Mouse (Mus musculus): ENCODE measurements around the gene Gm3625. TPM values are rescaled to one million over a fixed set of nuclear protein-coding genes. Genes with fewer than 3 reads are reported as not detected.
"Not testable (repeated sequence)": the region's sequence is repeated elsewhere in the genome, so short reads cannot be mapped to it uniquely, and the experiment has no call there.

The Gm3625 gene
- total RNA-seq, 2 experiments from 2014 or later, result not detected

DNA sequence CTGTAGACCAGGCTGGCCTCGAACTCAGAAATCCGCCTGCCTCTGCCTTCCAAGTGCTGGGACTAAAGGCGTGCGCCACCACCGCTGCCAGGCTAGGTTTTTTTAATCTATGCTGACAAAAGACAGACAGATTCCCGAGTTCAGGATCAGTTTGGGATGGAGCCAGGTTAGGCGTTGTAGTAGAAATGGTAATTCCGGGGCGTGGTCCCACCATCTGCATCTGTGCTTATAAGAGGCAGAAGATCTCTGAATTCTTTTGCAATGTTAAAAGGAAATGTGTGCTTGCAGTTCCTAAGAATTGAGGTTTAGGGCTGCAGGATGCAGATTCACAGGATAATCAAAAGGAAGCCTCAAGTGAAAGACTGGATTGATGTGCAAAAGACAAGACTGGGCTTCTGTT lies 35.8 kb downstream of the Gm3625 start:
- no peak for DNase-seq

- DNase-seq, result no peak
Measured at GRCm38 (mm10) chr12:4555451-4555850, 37.3 kb downstream of the Gm3625 start.

- not testable (repeated sequence) for DNase-seq
Measured at GRCm38 (mm10) chr12:4553704-4554103, 39.0 kb downstream of the Gm3625 start.

- DNase-seq, result peak; percentile 83
Measured at GRCm38 (mm10) chr12:4548053-4549013, 44.4 kb downstream of the Gm3625 start.

GRCm38 (mm10) chr12:4547557-4547956 lies 45.2 kb downstream of the Gm3625 start:
- DNase-seq, result no peak

- no peak for DNase-seq
Measured at GRCm38 (mm10) chr12:4546491-4546890, 46.2 kb downstream of the Gm3625 start.

DNA sequence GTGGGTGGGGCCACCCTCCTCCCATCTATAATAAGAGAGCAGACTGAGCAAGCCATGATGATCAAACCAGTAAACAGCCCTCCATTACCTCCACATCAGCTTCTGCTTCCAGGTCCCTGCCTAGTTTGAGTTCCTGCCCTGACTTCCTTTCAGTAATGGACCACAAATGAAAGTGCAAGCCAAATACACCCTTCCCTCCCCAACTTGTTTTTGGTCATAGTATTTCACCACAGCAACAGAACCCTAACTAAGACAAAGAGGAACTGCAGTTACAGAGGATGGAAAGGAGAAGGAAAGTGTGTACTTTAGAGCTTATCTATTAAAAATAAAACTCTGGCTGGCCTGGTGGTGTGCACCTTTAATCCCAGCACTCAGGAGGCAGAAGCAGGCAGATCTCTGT lies 47.3 kb downstream of the Gm3625 start:
- no peak for DNase-seq

GRCm38 (mm10) chr12:4544400-4544919 lies 48.3 kb downstream of the Gm3625 start:
- DNase-seq, result no peak

Other genes starting within 250 kb of the Gm3625 start
- 10 to 100 TPM; 30.2 to 36.4 TPM for gene Ncoa1, start 115.7 kb downstream of the Gm3625 start, total RNA-seq (2021)
- 10 to 100 TPM; 40.2 to 45.4 TPM for gene Itsn2, start 289 bp downstream of the Gm3625 start, total RNA-seq (2021)
- gene Fam228a, start 145.5 kb upstream of the Gm3625 start, total RNA-seq (2021), result under 1 TPM; 0.15 to 0.76 TPM
- 1 to 10 TPM; 2.5 to 3.9 TPM for gene Pfn4, start 176.1 kb upstream of the Gm3625 start, total RNA-seq (2021)
- 10 to 100 TPM in 1 of 2 experiments, 1 to 10 TPM in 1; 8.6 to 17.3 TPM for gene Fam228b, start 176.3 kb upstream of the Gm3625 start, total RNA-seq (2021)
- gene Sf3b6, start 224.6 kb upstream of the Gm3625 start, total RNA-seq (2021), result 100 to 1,000 TPM in 1 of 2 experiments, 10 to 100 TPM in 1; 87.9 to 101 TPM
- gene Fkbp1b, start 248.7 kb upstream of the Gm3625 start, total RNA-seq (2021), result 10 to 100 TPM; 10.6 to 19.8 TPM

Measured in adrenal gland, postnatal 10 days (tissue).